Mouse (Mus musculus): ENCODE measurements at regions not wholly inside any gene's neighbourhood (a gene's known extent, or its start where the extent isn't known, plus 50 kb on each side); places are given as distances from the start of the nearest gene placed in this dataset.

DNA sequence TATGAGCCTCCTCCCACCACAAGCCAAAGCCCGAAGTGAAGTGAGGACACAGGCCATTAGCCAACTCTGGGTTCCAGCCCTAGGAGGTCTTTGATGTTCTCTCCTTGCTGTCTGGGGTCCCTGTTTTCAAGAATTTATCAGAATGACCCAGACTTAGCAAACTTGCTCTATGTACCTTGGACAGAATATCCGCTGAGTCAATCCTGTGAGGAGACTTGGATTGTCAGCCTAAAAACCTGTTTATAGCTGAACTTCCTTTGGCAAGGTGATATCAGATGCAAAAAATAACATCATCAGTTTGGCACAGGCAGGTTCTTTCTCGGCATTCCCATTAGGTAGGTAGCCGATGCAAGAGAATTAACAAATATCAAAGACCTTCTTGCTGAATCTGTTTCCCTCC lies 146.9 kb upstream of the Igf1 start:
- Histone ChIP-seq H3K27ac (replicated peaks in 1 of 2; ENCODE audit: control insufficient read depth in 1 of 2, insufficient read depth in 1 of 2, low read depth in 2 of 2, low read length in 2 of 2) (peak overlapping the region; percentile 12 to 49; a peak in 3 of 4 replicates), H3K27me3 (ENCODE audit: control insufficient read depth, insufficient read depth, low read length) (no peaks in the 10 kb centered on the region)
- 53% methylated on average over 4 of the region's 4 CpGs for WGBS

GRCm38 (mm10) chr10:87711798-87712197 lies 146.3 kb upstream of the Igf1 start:
- 5% methylated on average over 3 of the region's 3 CpGs for WGBS
- Histone ChIP-seq H3K9ac (ENCODE audit: low read length) (no peak overlapping the region), H3K27ac (replicated peaks in 1 of 2; ENCODE audit: control insufficient read depth in 1 of 2, insufficient read depth in 1 of 2, low read depth in 2 of 2, low read length in 2 of 2) (peak overlapping the region; percentile 49 to 56; a peak in 3 of 4 replicates), H3K4me1 (ENCODE audit: control insufficient read depth in 2 of 2, insufficient read depth in 2 of 2, low read length in 2 of 2) (peaks cover 3 to 18% of the 10 kb centered on the region in 2 experiments), H3K4me2 (ENCODE audit: low read length) (peak overlapping the region; percentile 18; the same call in 1 of the 2 replicates), H3K27me3 (ENCODE audit: control insufficient read depth, insufficient read depth, low read length) (no peaks in the 10 kb centered on the region), H3K9me3 (ENCODE audit: control insufficient read depth, low read length) (no peaks in the 10 kb centered on the region), H3K4me3 (ENCODE audit: control insufficient read depth in 1 of 2, insufficient read depth in 1 of 2, low read depth in 1 of 2, low read length in 2 of 2) (no peak overlapping the region), H3K36me3 (ENCODE audit: control insufficient read depth, insufficient read depth, low read length) (no peaks in the 10 kb centered on the region)
- ATAC-seq (ENCODE audit: insufficient number of reproducible peaks, insufficient read depth, low FRiP score, low read depth): peak; percentile 76

More for the DNA sequence above, 146.9 kb upstream of the Igf1 start:
- no peak for ATAC-seq (ENCODE audit: insufficient number of reproducible peaks, insufficient read depth, low FRiP score, low read depth)
- no peaks in the 10 kb centered on the region for H3K36me3 ChIP-seq (ENCODE audit: control insufficient read depth, insufficient read depth, low read length)
- H3K9ac ChIP-seq (ENCODE audit: low read length): no peak overlapping the region
- H3K4me3 ChIP-seq (ENCODE audit: control insufficient read depth in 1 of 2, insufficient read depth in 1 of 2, low read depth in 1 of 2, low read length in 2 of 2): no peak overlapping the region
- H3K9me3 ChIP-seq (ENCODE audit: control insufficient read depth, low read length): no peaks in the 10 kb centered on the region
- H3K4me1 ChIP-seq (ENCODE audit: control insufficient read depth in 2 of 2, insufficient read depth in 2 of 2, low read length in 2 of 2): peaks cover 3 to 18% of the 10 kb centered on the region in 2 experiments
- H3K4me2 ChIP-seq (ENCODE audit: low read length): peak overlapping the region; percentile 18; the same call in 1 of the 2 replicates

DNA sequence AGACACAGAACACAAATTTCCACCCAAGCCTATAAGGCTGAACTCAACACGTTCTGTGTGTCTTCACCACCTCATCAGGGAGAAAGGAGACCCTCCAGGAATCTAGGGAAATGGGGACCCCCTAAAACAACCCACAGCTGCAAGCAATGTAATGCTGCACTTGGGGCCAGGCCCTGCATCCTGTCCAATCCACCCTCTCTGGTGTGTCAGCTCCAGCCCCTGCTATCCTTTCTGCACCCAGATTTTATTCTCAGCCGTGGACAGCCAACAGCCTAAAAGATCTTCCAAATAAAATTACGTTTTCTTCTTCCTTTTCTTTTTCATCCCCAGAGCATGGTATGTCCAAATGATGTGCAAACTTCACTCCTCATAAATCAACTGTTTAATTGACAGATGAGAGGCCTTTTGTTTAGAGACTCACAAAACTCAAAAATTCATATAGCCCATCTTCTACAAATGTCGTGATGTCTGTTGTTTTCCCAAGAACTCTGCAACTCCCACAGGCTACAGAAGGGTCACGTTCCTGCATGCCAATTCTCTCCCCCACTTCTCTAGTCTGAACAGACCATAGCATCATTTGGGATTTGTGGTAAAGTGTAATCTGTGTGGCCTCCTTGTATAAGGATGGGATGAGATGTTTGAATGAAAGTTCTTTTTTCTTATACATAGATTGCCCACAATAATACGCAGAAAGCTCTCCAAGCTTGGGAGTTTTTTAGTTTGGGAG lies 142.0 kb upstream of the Igf1 start:
- H3K9me3 ChIP-seq (ENCODE audit: control insufficient read depth, low read length): no peaks in the 10 kb centered on the region
- H3K4me2 ChIP-seq (ENCODE audit: low read length): no peak overlapping the region
- H3K36me3 ChIP-seq (ENCODE audit: control insufficient read depth, insufficient read depth, low read length): no peaks in the 10 kb centered on the region
- no peak overlapping the region for H3K27ac ChIP-seq (replicated peaks in 1 of 2; ENCODE audit: control insufficient read depth in 1 of 2, insufficient read depth in 1 of 2, low read depth in 2 of 2, low read length in 2 of 2)
- ATAC-seq (ENCODE audit: insufficient number of reproducible peaks, insufficient read depth, low FRiP score, low read depth): no peak
- no peak overlapping the region for H3K9ac ChIP-seq (ENCODE audit: low read length)
- H3K27me3 ChIP-seq (ENCODE audit: control insufficient read depth, insufficient read depth, low read length): no peaks in the 10 kb centered on the region
- WGBS: 69% methylated on average over 6 of the region's 6 CpGs
- peaks cover 1 to 14% of the 10 kb centered on the region in 2 experiments for H3K4me1 ChIP-seq (ENCODE audit: control insufficient read depth in 2 of 2, insufficient read depth in 2 of 2, low read length in 2 of 2)
- H3K4me3 ChIP-seq (ENCODE audit: control insufficient read depth in 1 of 2, insufficient read depth in 1 of 2, low read depth in 1 of 2, low read length in 2 of 2): no peak overlapping the region

DNA sequence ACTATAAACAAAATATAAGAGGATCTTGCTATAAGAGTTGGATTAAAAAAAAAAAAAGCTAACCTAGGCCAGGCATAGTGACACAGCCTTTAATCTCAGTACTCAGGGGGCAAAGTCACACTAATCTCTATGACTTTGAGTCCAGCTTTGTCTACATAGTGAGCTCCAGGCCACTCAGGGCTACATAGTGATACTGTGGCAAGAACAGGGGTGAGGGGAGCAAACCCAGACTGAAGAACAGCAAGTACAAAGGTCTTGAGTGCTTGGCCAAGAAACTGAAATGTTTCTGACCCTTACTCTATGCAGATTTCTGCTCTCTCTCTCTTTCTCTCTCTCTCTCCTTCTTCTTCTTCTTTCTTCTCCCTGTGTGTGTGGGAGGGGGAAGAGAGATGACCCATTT lies 140.9 kb upstream of the Igf1 start:
- Histone ChIP-seq H3K4me3 (ENCODE audit: control insufficient read depth in 1 of 2, insufficient read depth in 1 of 2, low read depth in 1 of 2, low read length in 2 of 2) (no peak overlapping the region), H3K4me1 (ENCODE audit: control insufficient read depth in 2 of 2, insufficient read depth in 2 of 2, low read length in 2 of 2) (peaks cover 0 to 4% of the 10 kb centered on the region in 2 experiments; a peak in 2 of 4 replicates), H3K9me3 (ENCODE audit: control insufficient read depth, low read length) (no peaks in the 10 kb centered on the region), H3K27me3 (ENCODE audit: control insufficient read depth, insufficient read depth, low read length) (no peaks in the 10 kb centered on the region), H3K9ac (ENCODE audit: low read length) (no peak overlapping the region), H3K27ac (replicated peaks in 1 of 2; ENCODE audit: control insufficient read depth in 1 of 2, insufficient read depth in 1 of 2, low read depth in 2 of 2, low read length in 2 of 2) (no peak overlapping the region), H3K4me2 (ENCODE audit: low read length) (no peak overlapping the region), H3K36me3 (ENCODE audit: control insufficient read depth, insufficient read depth, low read length) (no peaks in the 10 kb centered on the region)
- no peak for ATAC-seq (ENCODE audit: insufficient number of reproducible peaks, insufficient read depth, low FRiP score, low read depth)

GRCm38 (mm10) chr10:87718491-87718890 lies 139.6 kb upstream of the Igf1 start:
- Histone ChIP-seq H3K36me3 (ENCODE audit: control insufficient read depth, insufficient read depth, low read length) (no peaks in the 10 kb centered on the region), H3K27ac (replicated peaks in 1 of 2; ENCODE audit: control insufficient read depth in 1 of 2, insufficient read depth in 1 of 2, low read depth in 2 of 2, low read length in 2 of 2) (no peak overlapping the region), H3K9me3 (ENCODE audit: control insufficient read depth, low read length) (no peaks in the 10 kb centered on the region), H3K4me3 (ENCODE audit: control insufficient read depth in 1 of 2, insufficient read depth in 1 of 2, low read depth in 1 of 2, low read length in 2 of 2) (no peak overlapping the region), H3K4me1 (ENCODE audit: control insufficient read depth in 2 of 2, insufficient read depth in 2 of 2, low read length in 2 of 2) (no peaks in the 10 kb centered on the region), H3K9ac (ENCODE audit: low read length) (no peak overlapping the region), H3K27me3 (ENCODE audit: control insufficient read depth, insufficient read depth, low read length) (no peaks in the 10 kb centered on the region), H3K4me2 (ENCODE audit: low read length) (no peak overlapping the region)
- whole genome bisulfite sequencing: 88% methylated on average over 7 of the region's 7 CpGs
- no peak for ATAC-seq (ENCODE audit: insufficient number of reproducible peaks, insufficient read depth, low FRiP score, low read depth)

- no peak overlapping the region for H3K9ac ChIP-seq (ENCODE audit: low read length)
- H3K9me3 ChIP-seq (ENCODE audit: control insufficient read depth, low read length): no peaks in the 10 kb centered on the region
- no peak overlapping the region for H3K4me3 ChIP-seq (ENCODE audit: control insufficient read depth in 1 of 2, insufficient read depth in 1 of 2, low read depth in 1 of 2, low read length in 2 of 2)
- H3K4me1 ChIP-seq (ENCODE audit: control insufficient read depth in 2 of 2, insufficient read depth in 2 of 2, low read length in 2 of 2): no peaks in the 10 kb centered on the region
- ATAC-seq (ENCODE audit: insufficient number of reproducible peaks, insufficient read depth, low FRiP score, low read depth): no peak
- H3K27me3 ChIP-seq (ENCODE audit: control insufficient read depth, insufficient read depth, low read length): no peaks in the 10 kb centered on the region
- H3K36me3 ChIP-seq (ENCODE audit: control insufficient read depth, insufficient read depth, low read length): no peaks in the 10 kb centered on the region
- no peak overlapping the region for H3K27ac ChIP-seq (replicated peaks in 1 of 2; ENCODE audit: control insufficient read depth in 1 of 2, insufficient read depth in 1 of 2, low read depth in 2 of 2, low read length in 2 of 2)
- no peak overlapping the region for H3K4me2 ChIP-seq (ENCODE audit: low read length)
These were observed 138.1 kb upstream of the Igf1 start for GRCm38 (mm10) chr10:87719978-87720377.

- Histone ChIP-seq H3K4me3 (ENCODE audit: control insufficient read depth in 1 of 2, insufficient read depth in 1 of 2, low read depth in 1 of 2, low read length in 2 of 2) (no peak overlapping the region), H3K27me3 (ENCODE audit: control insufficient read depth, insufficient read depth, low read length) (no peaks in the 10 kb centered on the region), H3K4me1 (ENCODE audit: control insufficient read depth in 2 of 2, insufficient read depth in 2 of 2, low read length in 2 of 2) (no peaks in the 10 kb centered on the region), H3K9me3 (ENCODE audit: control insufficient read depth, low read length) (no peaks in the 10 kb centered on the region), H3K9ac (ENCODE audit: low read length) (no peak overlapping the region), H3K36me3 (ENCODE audit: control insufficient read depth, insufficient read depth, low read length) (no peaks in the 10 kb centered on the region), H3K27ac (replicated peaks in 1 of 2; ENCODE audit: control insufficient read depth in 1 of 2, insufficient read depth in 1 of 2, low read depth in 2 of 2, low read length in 2 of 2) (no peak overlapping the region), H3K4me2 (ENCODE audit: low read length) (no peak overlapping the region)
- no peak for ATAC-seq (ENCODE audit: insufficient number of reproducible peaks, insufficient read depth, low FRiP score, low read depth)
- WGBS: 46% methylated on average over 3 of the region's 3 CpGs
These were observed 135.8 kb upstream of the Igf1 start for GRCm38 (mm10) chr10:87722244-87722643.

DNA sequence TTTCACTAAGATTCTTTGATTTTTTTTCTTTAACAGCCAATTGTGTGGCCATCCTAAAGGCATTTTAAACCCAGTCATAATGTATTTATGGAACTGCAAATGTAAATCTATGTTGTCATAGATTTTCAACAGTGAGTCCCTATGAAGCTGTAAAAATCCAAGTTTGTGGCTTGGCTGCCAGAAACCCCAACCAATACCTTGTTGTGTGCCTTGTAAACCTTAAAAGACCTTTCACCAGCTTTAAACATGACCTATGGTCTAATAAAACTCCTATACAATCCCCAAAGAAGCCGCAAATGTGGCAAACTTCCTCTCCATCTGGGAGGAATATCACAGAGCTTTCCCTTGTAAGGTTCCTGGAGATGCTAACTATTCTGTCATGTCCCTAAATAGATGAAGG lies 125.4 kb upstream of the Igf1 start:
- H3K4me3 ChIP-seq (ENCODE audit: control insufficient read depth in 1 of 2, insufficient read depth in 1 of 2, low read depth in 1 of 2, low read length in 2 of 2): no peak overlapping the region
- 89% methylated on average over 1 of the region's 1 CpGs for WGBS
- no peaks in the 10 kb centered on the region for H3K9me3 ChIP-seq (ENCODE audit: control insufficient read depth, low read length)
- H3K27ac ChIP-seq (replicated peaks in 1 of 2; ENCODE audit: control insufficient read depth in 1 of 2, insufficient read depth in 1 of 2, low read depth in 2 of 2, low read length in 2 of 2): no peak overlapping the region
- H3K4me1 ChIP-seq (ENCODE audit: control insufficient read depth in 2 of 2, insufficient read depth in 2 of 2, low read length in 2 of 2): no peaks in the 10 kb centered on the region
- H3K27me3 ChIP-seq (ENCODE audit: control insufficient read depth, insufficient read depth, low read length): no peaks in the 10 kb centered on the region
- no peak for ATAC-seq (ENCODE audit: insufficient number of reproducible peaks, insufficient read depth, low FRiP score, low read depth)
- no peaks in the 10 kb centered on the region for H3K36me3 ChIP-seq (ENCODE audit: control insufficient read depth, insufficient read depth, low read length)
- no peak overlapping the region for H3K4me2 ChIP-seq (ENCODE audit: low read length)
- H3K9ac ChIP-seq (ENCODE audit: low read length): no peak overlapping the region

Data from heart, embryonic 14.5 days (tissue).